Mouse (Mus musculus) megakaryocyte, embryonic 14.5 days (primary cell): ENCODE results near the gene Brinp1.

Experiments used
- FLI1 ChIP-seq: IDR thresholded peaks from 2 replicates; pipeline ENCODE4 v1.6.1; 2012; ENCODE audit warnings: low read length, inconsistent platforms, mixed read lengths
- GATA1 ChIP-seq: IDR thresholded peaks from 3 replicates; pipeline ENCODE4 v1.6.1; 2012; ENCODE audit warnings: mixed read lengths, low read length, inconsistent platforms, borderline replicate concordance

DNA sequence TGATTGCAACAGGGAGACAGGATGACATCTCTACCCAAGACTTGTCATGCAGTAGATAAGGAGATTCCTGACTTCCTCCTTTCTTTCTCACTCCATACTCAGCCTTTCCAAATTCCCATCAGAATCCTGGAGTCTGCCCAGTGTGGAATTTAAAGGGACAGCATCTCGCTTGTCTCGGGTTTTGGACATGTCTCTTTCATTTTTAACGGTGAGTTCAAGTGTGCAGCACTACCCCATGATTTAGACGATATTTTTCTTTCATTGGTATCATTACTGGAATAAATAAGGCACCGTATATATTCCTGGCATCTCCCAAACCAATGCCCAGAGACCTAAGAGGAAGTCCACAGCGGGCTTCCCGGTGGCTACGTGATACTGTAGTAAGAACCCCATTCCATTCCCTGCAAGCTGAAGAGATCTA lies 1.1 kb downstream of the Brinp1 start:
- TF ChIP-seq GATA1 (no peak), FLI1 (no peak)
